Mouse (Mus musculus) left cerebral cortex, adult 11 months (tissue): Measurements from ENCODE around the gene Kcnip4.
A peak's percentile ranks its signal among the peaks of the same experiment; 100 is the strongest.

ENCODE experiments used
- DNase-seq: peaks from one replicate; pipeline ENCODE4 v3.0.0; 2022; ENCODE audit warnings: low spot score

The Kcnip4 gene

DNA sequence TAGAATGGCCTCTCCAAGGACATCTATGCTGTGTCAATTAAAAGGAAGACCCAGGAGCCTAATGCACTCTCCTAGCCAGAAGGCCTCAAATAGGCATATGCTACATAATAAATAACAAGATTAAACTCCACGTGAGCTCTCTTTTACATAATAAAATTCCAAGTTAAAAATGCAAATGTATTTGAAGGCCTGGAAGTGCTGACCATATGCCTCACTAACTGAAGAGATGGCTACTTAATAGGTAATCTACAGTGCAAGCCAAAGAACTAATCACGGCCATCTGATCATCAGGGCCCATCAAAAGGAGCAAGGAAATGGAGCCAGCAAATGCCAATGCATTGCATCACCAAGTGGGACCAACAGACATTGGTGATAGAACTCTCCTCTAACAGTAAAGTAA, 277.6 kb downstream of the Kcnip4 start:
- DNase-seq: no peak

DNA sequence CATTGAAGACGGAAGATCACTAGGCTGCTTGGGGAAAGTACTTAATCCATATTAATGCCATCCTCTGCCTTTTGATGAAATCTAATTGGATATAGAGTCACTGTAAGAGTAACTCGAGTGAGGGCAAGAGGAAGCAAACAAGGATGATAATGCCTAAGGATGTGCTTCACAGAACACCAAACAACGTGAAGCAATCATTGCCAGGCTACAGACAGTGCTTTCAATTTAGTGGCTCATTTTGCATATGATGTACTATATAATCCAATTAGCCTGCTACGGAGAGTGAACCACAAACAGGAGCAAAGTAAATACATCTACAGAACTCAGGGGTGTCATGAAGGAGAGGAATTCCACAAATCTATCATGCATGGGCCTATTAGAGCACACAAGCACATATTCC, 280.3 kb downstream of the Kcnip4 start:
- DNase-seq: no peak

DNA sequence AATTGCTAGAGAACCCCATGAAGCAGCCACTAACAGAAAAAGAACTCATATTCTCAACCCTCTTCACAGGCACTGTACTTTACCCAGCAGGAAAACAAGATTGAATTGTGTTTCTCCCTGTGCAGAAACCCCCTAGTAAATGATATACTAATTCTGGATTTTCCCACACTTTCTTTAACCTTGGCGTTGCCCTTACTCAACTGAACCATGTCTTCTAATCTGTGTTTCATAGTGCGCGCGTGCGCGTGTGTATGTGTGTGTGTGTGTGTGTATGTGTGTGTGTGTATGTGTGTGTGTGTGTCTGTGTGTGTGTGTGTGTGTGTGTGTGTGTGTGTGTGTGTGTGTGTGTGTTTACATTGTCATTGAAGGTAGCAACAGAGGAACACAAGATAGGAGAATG, 283.0 kb downstream of the Kcnip4 start:
- DNase-seq: no peak

DNA sequence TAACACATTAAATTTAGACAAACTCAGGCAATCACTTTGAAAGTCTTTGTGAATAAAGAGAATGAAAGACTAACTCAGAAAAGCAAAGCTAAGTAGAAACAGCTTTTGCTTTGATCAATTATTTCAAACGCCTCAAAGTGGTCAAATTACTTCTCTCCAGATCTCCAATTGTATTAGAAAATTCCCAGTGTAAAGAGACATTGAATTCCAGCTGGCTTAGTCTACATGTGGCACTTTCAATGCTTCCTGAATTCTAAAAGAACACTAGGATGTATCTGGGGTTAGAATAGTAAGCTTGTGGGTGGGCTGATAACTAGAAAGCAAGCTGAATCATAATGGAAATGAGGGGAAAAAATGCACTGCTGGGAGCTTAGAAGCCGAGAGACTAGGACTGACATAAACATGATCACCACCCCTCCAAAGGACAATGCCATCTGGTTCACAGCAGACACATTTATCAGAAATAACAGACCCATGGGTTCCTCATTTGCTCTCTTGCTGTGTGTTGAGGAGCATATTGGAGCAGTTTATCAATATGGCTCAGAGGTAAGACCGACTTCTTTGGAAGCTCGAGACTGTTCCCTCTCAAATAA, 323.4 kb downstream of the Kcnip4 start:
- no peak for DNase-seq

DNA sequence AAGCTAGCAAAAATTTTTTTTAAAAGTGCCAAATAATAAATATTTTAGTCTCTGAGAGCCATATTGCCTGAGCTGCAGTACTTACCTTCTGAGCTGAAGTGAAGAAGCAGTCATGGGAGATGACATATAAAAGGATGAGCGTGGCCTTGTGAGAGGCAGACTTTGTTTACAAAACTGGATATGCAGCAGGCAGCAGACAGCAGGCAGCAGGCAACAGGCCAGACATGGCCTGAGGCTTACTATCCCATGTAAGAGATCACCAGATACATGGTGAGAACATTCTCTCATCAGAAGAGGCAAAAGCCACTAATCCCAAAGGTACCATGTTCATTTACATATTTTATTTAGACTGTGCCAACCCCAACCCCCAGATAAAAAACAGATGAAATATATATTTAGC, 336.5 kb downstream of the Kcnip4 start:
- no peak for DNase-seq

DNA sequence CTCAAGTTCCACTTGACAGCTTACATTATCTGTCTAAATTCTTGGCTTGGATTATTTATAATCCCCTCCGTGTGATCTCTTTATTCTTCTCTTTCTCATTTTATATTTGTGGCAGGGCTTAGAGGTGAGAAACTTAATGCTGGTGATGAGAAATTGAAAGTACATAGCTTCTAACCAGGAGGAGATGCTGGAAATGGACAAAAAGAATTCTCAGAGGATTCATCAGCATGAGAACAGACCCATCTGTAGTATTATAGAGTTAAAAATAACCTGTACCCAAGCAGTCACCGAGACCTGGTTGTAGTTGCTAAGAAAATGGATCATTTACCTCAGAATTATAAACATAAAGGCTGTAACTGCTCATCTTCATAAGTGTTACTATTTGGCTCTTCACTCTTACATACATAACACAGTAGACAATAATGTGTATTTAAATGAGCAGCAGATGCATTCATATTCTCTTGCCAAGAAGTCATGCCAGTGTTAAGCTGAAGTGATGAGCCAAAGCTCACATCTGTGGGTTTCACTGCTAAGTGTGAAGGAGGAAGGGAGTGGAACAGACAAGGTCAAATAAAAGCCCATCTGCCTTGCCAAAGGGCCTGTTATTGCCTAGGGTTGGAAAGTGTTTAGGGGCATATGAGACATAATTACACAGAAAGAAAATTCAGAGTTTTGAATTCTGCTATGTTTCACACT, 374.4 kb downstream of the Kcnip4 start:
- DNase-seq: no peak

DNA sequence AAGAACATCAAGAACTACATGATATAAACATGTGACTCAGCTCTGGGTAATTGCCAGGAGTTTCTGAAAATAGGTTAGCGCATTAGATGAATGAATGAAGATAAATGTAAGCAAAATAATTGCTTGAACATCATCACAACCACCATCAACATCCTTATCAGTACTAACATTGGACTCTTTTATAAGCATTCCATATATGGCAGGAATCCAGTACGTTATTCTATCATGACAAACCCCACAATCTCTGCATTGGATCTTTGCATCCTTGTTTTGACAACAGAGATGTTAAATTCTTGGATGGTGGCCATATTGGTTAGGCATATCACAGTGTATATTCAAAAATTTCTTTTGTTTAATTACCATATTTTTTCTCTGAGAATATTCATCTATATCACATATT, 375.0 kb downstream of the Kcnip4 start:
- no peak for DNase-seq

DNA sequence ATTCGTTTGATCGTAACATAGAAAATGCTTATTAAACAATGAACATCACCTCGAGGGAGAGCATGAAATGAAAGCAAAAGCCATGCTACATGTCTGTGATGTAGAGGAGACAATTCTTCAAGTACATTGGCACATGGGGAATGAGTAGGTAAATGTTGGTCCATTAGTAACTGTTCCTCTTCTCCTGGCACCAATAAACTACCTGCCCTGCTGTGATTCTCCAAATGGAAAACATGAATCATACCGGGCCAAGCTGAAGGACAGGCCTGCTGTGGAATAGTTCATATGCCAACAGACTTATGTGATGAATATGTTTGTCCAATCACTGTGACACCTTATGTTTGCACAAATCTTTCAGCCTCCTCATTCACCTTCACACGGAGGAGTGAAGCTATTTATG, 429.3 kb downstream of the Kcnip4 start:
- no peak for DNase-seq

DNA sequence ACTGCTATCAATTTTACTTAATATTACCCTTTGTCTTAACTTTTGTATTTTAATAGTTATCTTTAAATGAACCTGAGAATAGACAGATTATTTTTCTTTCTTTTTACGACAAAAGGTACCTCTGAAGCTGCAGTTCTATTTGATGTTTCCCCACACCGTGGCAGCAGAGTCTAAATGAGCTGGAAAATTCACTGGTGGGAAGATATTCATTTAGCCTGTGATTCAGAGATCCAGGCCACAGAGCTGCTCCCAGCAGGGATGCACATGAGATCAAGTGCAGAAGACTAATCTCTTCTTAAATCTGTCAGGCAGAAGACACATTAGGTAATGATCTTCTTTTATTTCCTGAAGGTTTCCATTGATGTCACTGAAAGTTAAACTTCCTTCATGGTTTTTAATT, 429.8 kb downstream of the Kcnip4 start:
- no peak for DNase-seq

DNA sequence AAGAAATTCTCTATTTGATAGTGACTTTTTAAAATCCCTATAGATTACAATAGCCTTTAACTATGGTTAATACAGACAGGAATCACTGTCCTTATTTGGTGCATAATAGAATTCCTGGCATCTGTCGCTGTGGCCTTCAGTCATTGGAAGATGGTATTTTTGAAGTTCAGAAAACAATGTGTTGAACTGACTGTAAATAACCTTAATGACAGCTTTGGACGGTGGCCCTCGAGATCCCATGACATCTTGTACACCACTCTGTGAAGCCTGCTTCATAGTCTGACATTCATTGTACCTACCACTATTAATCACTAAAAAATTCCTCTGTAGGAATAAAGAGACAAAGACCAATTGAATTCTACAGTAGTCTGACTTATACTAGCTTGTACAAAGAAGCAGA, 430.4 kb downstream of the Kcnip4 start:
- no peak for DNase-seq

DNA sequence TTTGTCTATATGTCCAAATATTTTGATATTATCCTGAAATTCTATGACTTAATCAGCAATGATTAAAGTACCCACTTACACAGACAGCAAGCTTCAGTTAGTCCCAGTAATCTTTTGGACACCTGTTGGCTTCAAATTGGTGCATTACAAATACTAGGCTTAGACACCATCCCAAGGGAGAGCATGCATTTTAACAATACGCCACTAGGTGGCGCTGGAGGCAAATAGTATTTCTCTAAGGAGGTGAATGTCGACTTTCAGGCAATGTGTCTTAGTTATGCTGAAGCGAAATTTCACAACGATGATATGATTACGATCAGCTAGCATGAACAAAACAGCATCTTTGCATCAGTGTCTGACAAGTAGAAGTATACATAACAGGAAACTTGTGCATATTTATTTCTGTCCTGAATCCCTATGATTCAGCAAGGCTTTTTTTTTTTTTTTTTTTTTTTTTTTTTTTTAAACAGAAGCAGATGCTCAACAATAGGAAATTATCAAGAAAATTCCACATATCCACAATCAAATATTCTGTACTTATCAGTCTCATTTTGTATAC, 434.5 kb downstream of the Kcnip4 start:
- DNase-seq: peak; percentile 88

DNA sequence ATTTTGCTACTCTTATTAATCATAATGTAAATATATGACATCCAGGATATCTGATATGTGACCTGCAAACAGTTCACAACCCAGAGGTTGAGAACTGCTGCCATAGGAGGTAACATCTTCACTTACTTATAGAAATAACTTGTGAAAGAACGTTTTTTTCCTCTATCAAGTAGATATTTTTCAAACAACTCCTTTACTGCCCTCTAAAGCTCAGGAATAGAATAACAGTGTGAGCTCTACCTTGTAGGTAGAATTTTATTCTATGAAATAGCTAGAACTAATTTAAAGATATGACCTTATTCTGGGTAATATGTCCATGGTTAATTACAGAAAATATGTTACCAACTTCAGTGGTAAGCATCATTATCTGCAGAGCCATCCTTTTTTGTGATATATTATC, 459.1 kb downstream of the Kcnip4 start:
- DNase-seq: no peak

DNA sequence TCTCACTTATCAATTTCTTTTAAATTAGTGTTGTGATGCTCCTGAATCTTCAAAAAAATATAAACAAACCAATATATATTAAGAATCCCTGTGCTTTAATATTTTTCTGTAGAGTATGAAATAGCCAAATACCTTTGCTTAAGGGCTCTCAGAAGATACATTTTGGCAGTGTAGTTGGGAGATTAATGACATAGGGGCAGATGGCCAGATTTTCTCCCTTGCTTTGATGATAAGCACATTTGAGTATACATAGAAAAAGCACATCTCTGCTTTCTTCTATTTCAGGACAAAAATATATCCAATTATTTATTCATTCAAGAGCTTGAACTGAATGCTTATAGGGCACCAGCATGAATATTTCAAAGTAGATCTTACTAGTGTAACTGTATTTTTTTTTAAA, 465.8 kb downstream of the Kcnip4 start:
- DNase-seq: no peak

DNA sequence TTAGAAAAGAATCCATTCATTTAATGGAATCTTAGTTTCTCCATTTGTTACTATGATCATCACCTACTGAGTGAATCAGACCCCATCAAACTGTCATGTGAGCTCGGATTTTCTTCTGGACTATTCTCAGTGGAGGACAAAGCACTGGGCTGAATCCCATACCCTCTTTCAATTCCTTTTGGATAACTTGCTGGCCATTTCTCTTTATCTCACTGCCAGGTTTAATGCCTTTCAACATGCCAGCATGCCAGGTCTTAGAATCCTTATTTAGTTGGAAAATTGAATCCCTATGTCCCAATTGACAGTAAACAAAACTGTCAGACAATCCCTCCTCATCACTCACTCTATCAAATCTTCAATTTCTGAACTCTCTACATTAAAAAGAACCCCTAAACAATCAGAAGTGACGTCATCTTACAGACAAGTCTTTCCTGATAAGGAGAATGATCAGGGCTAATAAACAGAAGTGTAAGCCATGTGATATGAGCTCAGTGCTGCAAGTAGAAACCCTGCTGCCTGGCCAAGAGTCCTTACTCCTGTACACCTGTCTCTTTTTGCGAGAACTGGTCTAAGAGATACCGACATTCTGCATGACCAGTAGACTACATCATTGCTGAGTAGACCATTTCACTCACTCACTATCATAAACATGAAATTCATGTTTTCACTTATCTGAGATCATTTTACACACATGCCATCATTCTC, 466.9 kb downstream of the Kcnip4 start:
- no peak for DNase-seq

DNA sequence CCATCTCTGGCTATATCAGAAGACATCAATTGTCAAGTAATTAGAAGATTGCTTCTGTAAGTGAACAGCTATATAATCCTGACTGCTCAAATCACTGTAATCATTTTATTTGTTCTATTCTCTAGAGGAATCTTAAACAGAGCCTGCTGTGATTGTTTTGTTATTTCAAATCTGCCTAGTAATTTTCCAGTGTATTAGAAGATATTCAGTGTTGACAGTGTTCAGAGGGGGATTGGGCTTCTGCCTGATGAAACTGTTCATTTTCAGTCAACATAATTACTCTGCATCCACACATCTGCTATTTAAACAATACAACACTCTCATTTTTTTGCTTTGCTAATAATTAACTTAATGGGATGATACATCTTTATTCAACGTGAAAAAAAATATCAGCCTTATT, 476.7 kb downstream of the Kcnip4 start:
- DNase-seq: no peak

DNA sequence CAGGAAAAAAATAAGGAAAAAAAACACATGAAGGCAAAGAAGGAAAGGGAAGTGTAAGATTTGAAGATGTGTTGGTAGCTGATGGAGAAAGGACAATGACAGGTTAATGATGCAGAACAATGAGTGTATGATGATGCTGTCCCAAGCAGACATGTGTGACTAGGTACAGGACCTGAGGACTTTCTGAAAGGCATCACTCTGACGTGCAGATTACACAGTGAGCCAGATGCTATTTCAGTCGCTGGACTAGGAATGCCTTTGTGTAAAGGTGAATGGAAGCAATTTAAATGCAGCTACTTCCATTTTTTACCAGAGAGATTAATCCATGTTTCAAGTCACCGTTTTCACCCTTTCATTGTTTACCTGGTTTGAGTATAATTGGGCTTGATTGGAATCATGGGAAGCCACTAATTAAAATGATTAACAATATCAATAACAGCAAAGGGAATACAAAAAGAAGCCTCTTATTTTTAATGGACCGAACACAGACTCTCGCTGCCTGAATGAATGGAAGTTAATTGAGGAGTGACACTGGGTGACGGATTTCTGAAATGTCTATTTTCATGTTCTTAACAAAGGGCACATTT, 483.4 kb downstream of the Kcnip4 start:
- DNase-seq: no peak

DNA sequence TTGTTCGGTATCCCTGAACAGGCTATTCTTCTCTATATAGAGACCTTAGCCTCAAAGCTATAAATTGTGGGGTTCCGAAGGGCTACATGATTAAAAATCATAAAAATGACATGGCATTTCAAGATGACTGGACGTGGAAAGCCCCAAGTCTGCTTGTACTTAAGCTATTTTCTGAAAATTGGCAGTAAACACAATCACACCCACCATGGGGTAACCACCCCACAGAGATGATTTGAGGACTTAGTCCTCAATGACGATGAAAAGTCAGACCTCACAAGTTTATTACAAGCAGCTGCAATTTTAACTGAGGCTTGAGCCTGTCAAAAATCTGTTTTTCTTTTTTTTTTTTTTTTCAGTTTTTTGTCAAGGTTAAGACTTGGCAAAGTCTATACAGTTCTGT, 527.3 kb downstream of the Kcnip4 start:
- no peak for DNase-seq

DNA sequence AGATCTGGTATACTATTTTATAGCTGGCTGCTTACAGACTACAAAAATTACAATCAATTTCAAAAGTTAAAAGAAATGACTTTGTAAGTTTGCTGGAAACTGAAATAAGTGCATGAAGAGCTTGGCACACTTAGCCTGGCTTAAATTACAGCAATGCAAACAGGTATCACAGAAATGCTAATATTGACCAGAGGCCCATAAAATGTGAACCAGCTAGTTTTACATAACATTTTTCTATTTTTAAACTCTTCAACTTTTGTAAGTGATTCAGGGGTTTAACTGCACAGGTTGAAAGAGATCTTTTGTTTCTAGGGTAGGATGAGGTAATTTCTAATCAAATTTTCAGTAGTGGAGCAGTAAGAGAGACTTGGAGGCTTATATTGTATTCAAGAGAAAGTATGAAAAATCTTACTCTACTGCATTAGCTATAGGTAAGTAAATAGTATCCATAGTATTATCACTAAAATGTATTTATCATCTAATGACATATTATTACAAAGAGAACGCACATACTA, 535.5 kb downstream of the Kcnip4 start:
- no peak for DNase-seq

DNA sequence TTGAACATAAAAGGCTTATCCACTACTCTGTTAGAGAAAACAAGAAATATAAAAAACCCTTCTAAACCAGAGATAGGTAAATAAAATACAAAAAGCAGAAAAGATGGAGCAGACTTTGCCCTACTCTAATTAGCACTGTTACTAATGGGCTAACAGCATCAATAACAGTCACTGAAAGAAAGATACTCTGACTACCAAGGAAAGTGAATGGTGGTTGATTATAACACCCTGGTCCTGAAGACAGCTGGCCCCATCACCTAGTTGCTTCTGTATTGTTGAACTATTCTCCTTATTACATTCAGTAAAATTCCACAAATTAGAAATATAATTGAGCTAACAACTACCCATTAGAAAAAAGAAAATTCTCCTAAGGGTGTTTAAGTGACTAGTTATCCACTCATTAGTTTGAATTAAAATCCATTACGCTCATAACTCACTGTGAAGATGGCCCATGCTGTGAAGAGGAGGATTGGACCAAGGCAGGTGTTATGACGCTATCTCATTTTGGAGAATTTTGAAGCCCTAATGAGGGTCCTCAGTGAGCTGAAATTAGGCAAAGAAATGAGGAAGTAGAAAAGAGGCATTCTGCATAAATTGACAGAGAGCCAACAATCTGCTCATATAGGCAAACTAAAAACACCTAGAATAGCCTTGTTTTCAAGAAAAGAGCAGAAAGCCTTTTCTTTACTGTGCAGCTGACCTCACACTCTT, 582.2 kb downstream of the Kcnip4 start:
- DNase-seq: no peak

DNA sequence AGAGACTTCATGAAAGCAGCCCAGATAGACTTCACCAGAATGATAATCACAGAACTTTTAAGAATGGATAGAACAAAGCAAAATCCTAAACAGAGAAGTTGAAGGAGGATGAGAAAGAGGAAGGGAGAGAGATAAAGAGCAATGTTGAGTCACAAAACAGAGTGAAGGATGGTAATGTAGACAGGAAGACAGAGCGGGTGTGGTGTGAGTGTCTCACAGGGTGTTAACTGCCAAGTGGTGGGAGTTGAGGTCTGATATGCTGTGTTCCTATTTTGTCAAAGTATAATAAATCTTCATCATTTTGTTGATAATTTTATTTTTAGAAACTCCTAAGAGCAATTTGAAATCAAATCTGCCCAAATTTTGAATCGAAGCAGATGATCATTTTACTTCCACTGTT, 592.8 kb downstream of the Kcnip4 start:
- DNase-seq: no peak

DNA sequence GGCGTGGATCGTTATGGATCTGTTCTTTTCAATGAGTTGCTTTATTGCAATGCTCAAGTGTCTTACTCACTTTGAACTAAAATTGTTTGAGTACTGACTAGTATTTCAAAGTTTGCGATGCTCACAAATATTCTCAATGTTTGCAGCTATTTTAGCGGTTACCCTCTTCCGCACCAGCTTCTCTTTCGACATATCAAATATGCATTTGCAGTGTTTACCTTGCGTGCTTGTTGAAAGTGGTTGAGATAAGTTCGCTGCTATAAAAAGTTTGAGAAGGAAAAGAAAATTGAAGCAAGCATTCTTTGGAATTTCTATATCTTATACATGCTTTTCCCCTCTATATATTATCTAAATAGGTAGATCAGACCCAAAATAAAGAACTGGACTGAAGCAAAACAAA, 634.5 kb downstream of the Kcnip4 start:
- DNase-seq: no peak
